Mouse (Mus musculus) gastrocnemius, adult 8-10 months (tissue): ENCODE measurements at regions not wholly inside any gene's neighbourhood (a gene's known extent, or its start where the extent isn't known, plus 50 kb on each side); places are given as distances from the start of the nearest gene placed in this dataset.

Experiments used
- DNase-seq, 2 experiments: peaks; one replicate each; pipeline ENCODE4 v3.0.0; 2022; ENCODE audit warnings: low spot score in 2 of 2

GRCm38 (mm10) chr2:128334757-128335500, 209.1 kb downstream of the Bcl2l11 start:
- no peak for DNase-seq

GRCm38 (mm10) chr2:128337192-128337591, 211.4 kb downstream of the Bcl2l11 start:
- no peak for DNase-seq

GRCm38 (mm10) chr2:128337791-128338190, 212.0 kb downstream of the Bcl2l11 start:
- DNase-seq = no peak

- DNase-seq = peak; percentile 46 to 58
These were observed 212.6 kb downstream of the Bcl2l11 start for GRCm38 (mm10) chr2:128338474-128338873.

GRCm38 (mm10) chr2:128339061-128339642, 213.3 kb downstream of the Bcl2l11 start:
- peak; percentile 21 to 49 for DNase-seq

GRCm38 (mm10) chr2:128339643-128340487, 214.0 kb downstream of the Bcl2l11 start:
- no peak for DNase-seq

- no peak for DNase-seq
These were observed 214.9 kb downstream of the Bcl2l11 start for GRCm38 (mm10) chr2:128340631-128341240.

- DNase-seq = no peak
These were observed 216.4 kb downstream of the Bcl2l11 start for GRCm38 (mm10) chr2:128342212-128342611.

GRCm38 (mm10) chr2:128345557-128345956, 219.7 kb downstream of the Bcl2l11 start:
- no peak for DNase-seq

- no peak for DNase-seq
These were observed 222.7 kb downstream of the Bcl2l11 start for GRCm38 (mm10) chr2:128348556-128348955.

- DNase-seq = no peak
These were observed 225.6 kb downstream of the Bcl2l11 start for GRCm38 (mm10) chr2:128351405-128351804.

GRCm38 (mm10) chr2:128352533-128352932, 226.7 kb downstream of the Bcl2l11 start:
- DNase-seq = no peak

GRCm38 (mm10) chr2:128353457-128353856, 227.6 kb downstream of the Bcl2l11 start:
- no peak for DNase-seq

GRCm38 (mm10) chr2:128356326-128356725, 230.5 kb downstream of the Bcl2l11 start:
- no peak for DNase-seq

GRCm38 (mm10) chr2:128359106-128359505, 231.9 kb upstream of the Spdye4c start:
- no peak for DNase-seq

GRCm38 (mm10) chr2:128360517-128360916, 230.5 kb upstream of the Spdye4c start:
- DNase-seq = no peak

- no peak for DNase-seq
These were observed 229.6 kb upstream of the Spdye4c start for GRCm38 (mm10) chr2:128361436-128361835.

- DNase-seq = peak in 1 of 2 experiments; percentile 27
These were observed 226.8 kb upstream of the Spdye4c start for GRCm38 (mm10) chr2:128364161-128364560.

- no peak for DNase-seq
These were observed 226.0 kb upstream of the Spdye4c start for GRCm38 (mm10) chr2:128365004-128365403.

- no peak for DNase-seq
These were observed 225.2 kb upstream of the Spdye4c start for GRCm38 (mm10) chr2:128365775-128366174.

- no peak for DNase-seq
These were observed 223.5 kb upstream of the Spdye4c start for GRCm38 (mm10) chr2:128367266-128368150.
